Mouse (Mus musculus) G1E (cell line): Measurements from ENCODE around the gene Repin1.

ENCODE experiments used
- CTCF ChIP-seq: IDR thresholded peaks from 2 replicates; pipeline ENCODE4 v1.5.1; 2012; ENCODE audit warnings: low read depth, low read length, inconsistent platforms, mixed read lengths
- GATA1 ChIP-seq: IDR thresholded peaks from 2 replicates; pipeline ENCODE4 v1.6.1; 2012; ENCODE audit warnings: borderline replicate concordance, low read length, inconsistent platforms, mixed read lengths
- GATA2 ChIP-seq: IDR thresholded peaks from 2 replicates; pipeline ENCODE4 v1.6.1; 2012; ENCODE audit warnings: low read depth, low read length, inconsistent platforms, borderline replicate concordance
- POLR2AphosphoS5 ChIP-seq: IDR thresholded peaks from 2 replicates; pipeline ENCODE4 v1.6.1; 2012; ENCODE audit warnings: low read depth, low read length, inconsistent platforms; ENCODE audit not compliant: insufficient replicate concordance
- TAL1 ChIP-seq: conservative IDR thresholded peaks from 2 replicates; pipeline ENCODE4 v1.6.1; 2012; ENCODE audit warnings: low read depth, low read length, inconsistent platforms, mixed read lengths

DNA sequence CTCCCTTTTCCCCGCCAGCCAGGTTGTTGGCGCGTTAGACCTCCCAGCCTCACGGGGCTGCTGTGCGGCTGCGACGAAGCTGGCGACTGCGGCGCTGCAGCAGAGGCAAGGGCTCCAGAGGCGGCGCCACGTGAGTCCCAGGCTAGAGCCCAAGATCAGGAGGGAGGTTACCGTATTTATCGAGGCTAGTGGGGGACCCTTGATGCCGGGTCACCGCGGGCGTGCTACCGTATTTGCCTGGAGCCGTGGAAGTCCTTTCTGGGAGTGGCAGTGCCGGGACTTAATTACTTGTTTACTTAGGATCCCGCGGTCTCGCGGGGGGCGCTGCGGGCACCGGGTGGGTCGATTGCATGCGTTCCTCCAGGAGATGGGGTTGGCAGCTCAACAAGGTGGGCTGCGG is 33.3 kb downstream of the Repin1 start:
- TF ChIP-seq CTCF = no peak
- no peak for TF ChIP-seq GATA2
- no peak for TF ChIP-seq GATA1
- TF ChIP-seq TAL1 = no peak
- no peak for TF ChIP-seq POLR2AphosphoS5
